Mouse (Mus musculus) hindbrain, embryonic 11.5 days (tissue): ENCODE measurements around the gene Gfra1. TPM values are rescaled to one million over a fixed set of nuclear protein-coding genes. Genes with fewer than 3 reads are reported as not detected.

Experiments used
- ATAC-seq: fragments of 200-750 bp; cut with Nextera tagmentation; 2 replicates; pipeline ENCODE4 v1.8.0; 2017; ENCODE audit warnings: mild to moderate bottlenecking, moderate TSS enrichment, moderate library complexity; ENCODE audit not compliant: low FRiP score
- DNase-seq: peaks from one replicate; pipeline ENCODE4 v3.0.0-alpha.2; 2015; ENCODE audit warnings: low spot score
- H3K27ac ChIP-seq: fragments of 300-500 bp; sonication (generic); 2 replicates; pipeline ENCODE4 v1.5.1; 2014; ENCODE audit warnings: mild to moderate bottlenecking, low read depth, low read length
- H3K27me3 ChIP-seq: fragments of 300-500 bp; sonication (generic); 2 replicates; pipeline ENCODE4 v1.6.1; 2014; ENCODE audit warnings: mild to moderate bottlenecking, low read length, moderate library complexity, mixed read lengths; ENCODE audit not compliant: control insufficient read depth, insufficient read depth
- H3K36me3 ChIP-seq: fragments of 300-500 bp; sonication (generic); 2 replicates; pipeline ENCODE4 v1.6.1; 2014; ENCODE audit warnings: mild to moderate bottlenecking, low read length, moderate library complexity, mixed read lengths; ENCODE audit not compliant: control insufficient read depth, insufficient read depth
- H3K4me1 ChIP-seq: fragments of 300-500 bp; sonication (generic); replicated peaks from 2 replicates; pipeline ENCODE4 v1.6.1; 2014; ENCODE audit warnings: low read length, mixed read lengths; ENCODE audit not compliant: control insufficient read depth, insufficient read depth
- H3K4me2 ChIP-seq: fragments of 300-500 bp; sonication (generic); replicated peaks from 2 replicates; pipeline ENCODE4 v1.6.1; 2014; ENCODE audit warnings: mild to moderate bottlenecking, low read depth, low read length
- H3K4me3 ChIP-seq: fragments of 300-500 bp; sonication (generic); 2 replicates; pipeline ENCODE4 v1.5.1; 2014; ENCODE audit warnings: low read depth, low read length
- H3K9ac ChIP-seq: fragments of 300-500 bp; sonication (generic); 2 replicates; pipeline ENCODE4 v1.6.1; 2014; ENCODE audit warnings: low read depth, low read length
- H3K9me3 ChIP-seq: fragments of 300-500 bp; sonication (generic); 2 replicates; pipeline ENCODE4 v1.6.1; 2016; ENCODE audit warnings: low read length; ENCODE audit not compliant: control insufficient read depth
- WGBS: fragments of 180-500 bp; shearing (Covaris S2); extraction: QIAGEN DNeasy Blood & Tissue Kit; methylation state at CpG from one replicate; pipeline ENCODE4 v1.1.7; 2014; 5-methylcytosine and 5-hydroxymethylcytosine counted together
- polyA plus RNA-seq: library from polyadenylated mRNA; unstranded; fragments of >200 nt; fragmentation: Nextera tagmentation; extraction: Ambion mirVana; gene quantifications from 2 replicates; pipeline ENCODE4 v1.2.1, GENCODE M21; 2014

Gfra1 gene
- polyA plus RNA-seq, 1 experiment from 2014 or later: 30.6 TPM

DNA sequence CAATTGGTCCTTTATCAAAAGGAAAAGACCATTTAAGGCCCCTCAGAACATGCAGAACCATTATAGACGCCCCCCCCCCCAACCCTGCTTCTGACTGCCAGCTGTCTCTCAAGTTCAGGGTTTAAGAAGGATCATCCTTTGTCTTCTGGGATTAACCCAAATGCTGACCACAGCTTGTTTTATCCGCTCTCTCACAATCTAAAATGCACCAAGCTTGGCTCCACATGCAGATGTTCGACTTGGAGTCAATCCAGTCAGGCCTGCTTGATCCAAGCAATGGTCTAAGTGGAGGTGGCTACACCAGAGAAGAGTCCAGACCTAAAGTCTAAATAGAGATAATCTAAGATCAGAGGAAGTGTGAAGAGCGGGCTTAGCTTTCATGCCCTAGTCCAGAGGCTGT, 114.4 kb downstream of the Gfra1 start:
- no peaks in the 10 kb centered on the region for H3K36me3 ChIP-seq
- H3K4me3 ChIP-seq: no peak overlapping the region
- H3K27me3 ChIP-seq: no peaks in the 10 kb centered on the region
- DNase-seq (no peak), ATAC-seq (no peak)
- no peaks in the 10 kb centered on the region for H3K4me1 ChIP-seq
- WGBS: 81% methylated on average over 4 of the region's 4 CpGs
- H3K27ac ChIP-seq: no peak overlapping the region
- no peak overlapping the region for H3K4me2 ChIP-seq
- H3K9me3 ChIP-seq: no peaks in the 10 kb centered on the region
- no peak overlapping the region for H3K9ac ChIP-seq

DNA sequence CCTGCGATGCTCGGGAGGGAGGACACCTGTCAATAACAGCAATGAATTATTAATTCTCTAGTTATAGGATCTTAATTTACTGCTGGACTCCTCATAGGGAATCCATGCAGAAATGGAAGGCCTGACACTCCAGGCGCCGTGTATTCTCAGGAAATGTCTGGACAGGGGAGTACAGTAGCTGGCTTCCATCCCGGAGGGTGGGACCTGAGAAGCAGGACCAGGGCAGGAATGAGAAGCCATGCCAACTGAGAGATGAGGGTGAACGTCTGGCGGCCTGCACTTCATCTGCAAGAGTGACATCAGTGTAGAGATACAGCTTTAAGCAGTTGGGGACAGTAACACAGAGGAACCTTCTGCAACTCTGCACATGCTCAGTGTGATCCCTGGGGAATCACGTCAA, 115.5 kb downstream of the Gfra1 start:
- H3K9me3 ChIP-seq: no peaks in the 10 kb centered on the region
- DNase-seq (no peak), ATAC-seq (no peak)
- H3K27me3 ChIP-seq: no peaks in the 10 kb centered on the region
- H3K27ac ChIP-seq: no peak overlapping the region
- no peak overlapping the region for H3K4me3 ChIP-seq
- WGBS: 84% methylated on average over 8 of the region's 8 CpGs
- H3K9ac ChIP-seq: no peak overlapping the region
- no peaks in the 10 kb centered on the region for H3K4me1 ChIP-seq
- H3K36me3 ChIP-seq: no peaks in the 10 kb centered on the region
- H3K4me2 ChIP-seq: no peak overlapping the region

DNA sequence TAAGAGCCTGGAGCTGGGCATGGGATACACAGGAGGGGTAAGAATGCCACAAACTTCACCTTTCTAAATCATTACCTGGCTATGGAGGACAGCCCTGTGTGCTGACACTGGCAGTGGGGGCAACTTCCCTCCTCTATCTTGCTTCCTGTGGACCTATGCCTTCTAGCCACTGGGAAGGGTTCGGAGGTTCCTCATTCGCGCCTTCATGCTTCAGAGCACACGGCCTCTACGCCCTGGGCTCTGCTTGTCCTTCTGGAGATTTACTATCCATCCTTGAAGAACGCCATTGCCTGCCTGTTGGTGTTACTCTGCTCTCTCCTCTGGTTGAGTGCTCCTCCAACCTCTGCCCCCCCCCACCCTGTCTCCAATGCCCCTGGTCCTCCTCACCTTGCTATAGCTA, 118.9 kb downstream of the Gfra1 start:
- Histone ChIP-seq H3K4me3 (no peak overlapping the region), H3K4me2 (no peak overlapping the region), H3K9ac (no peak overlapping the region), H3K4me1 (no peaks in the 10 kb centered on the region), H3K27me3 (no peaks in the 10 kb centered on the region), H3K27ac (no peak overlapping the region), H3K9me3 (no peaks in the 10 kb centered on the region), H3K36me3 (no peaks in the 10 kb centered on the region)
- 88% methylated on average over 6 of the region's 6 CpGs for WGBS
- DNase-seq (no peak), ATAC-seq (no peak)

DNA sequence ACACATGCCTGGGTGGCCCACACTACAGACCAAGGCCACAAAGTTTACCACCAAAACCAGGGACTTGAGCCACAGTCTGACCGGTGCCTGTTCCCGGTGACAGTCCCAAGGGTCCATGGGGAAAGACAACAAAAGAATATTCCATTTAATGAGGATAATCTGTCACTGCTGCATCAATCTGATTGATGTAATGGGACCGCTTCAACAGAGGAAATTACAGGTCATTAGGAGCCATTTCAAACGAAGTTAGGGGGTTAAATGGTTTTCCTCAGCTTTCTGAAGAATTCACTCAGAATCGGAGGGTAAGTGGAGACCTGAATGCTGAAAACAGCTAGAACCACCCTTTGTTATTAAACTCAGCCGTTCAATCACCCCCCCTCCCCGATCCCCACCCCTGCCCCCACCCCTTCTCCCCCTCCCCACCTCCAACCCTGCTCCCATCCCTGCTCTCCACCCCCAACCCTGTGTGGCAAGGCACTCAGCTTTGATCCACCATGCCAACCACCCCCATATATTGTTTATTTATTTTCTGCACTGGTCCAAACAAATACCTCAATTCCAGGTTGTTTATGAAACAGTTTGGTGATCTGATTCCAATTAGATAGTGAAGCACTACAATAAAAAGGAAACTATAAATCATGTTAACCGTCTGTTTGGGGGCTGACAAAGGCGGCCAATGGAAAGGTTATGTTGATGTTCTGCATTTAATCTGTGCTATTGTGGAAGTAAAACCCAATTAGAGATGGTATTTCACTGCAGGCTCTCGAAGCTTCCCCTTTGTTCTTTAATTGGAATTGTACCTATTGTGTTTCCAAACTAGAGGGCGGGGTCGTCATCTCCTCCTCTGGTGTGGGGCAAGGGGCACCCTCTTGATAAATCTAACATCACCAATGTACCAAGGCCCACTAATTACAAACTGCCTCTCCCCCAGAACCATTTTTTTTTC, 119.9 kb downstream of the Gfra1 start:
- H3K36me3 ChIP-seq: no peaks in the 10 kb centered on the region
- no peak overlapping the region for H3K4me2 ChIP-seq
- H3K4me3 ChIP-seq: no peak overlapping the region
- H3K27ac ChIP-seq: peak overlapping the region; percentile 37; the same call in 1 of the 2 replicates
- DNase-seq (peak; percentile 36), ATAC-seq (no peak)
- H3K4me1 ChIP-seq: no peaks in the 10 kb centered on the region
- H3K9ac ChIP-seq: no peak overlapping the region
- no peaks in the 10 kb centered on the region for H3K9me3 ChIP-seq
- 44% methylated on average over 12 of the region's 12 CpGs for WGBS
- no peaks in the 10 kb centered on the region for H3K27me3 ChIP-seq

DNA sequence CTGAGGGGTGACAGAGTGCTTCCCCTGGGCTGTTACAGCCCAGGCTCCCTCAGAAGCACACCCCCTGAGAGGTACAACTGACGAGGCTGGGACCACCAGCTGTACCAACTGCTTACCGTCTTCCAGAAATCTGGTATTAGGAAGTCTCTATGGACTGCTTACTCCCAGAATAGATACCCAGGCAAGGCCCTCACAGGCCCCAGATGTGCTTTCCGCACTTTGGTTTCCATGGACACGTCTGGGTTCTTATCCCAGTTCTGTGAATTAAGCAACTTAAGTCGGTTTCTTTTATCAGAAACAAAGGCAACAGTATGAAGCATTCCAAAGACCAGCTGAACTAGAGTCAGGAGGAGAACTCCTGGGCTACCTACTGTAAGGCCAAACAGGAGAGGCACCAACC, 126.4 kb downstream of the Gfra1 start:
- DNase-seq (no peak), ATAC-seq (no peak)
- WGBS: 58% methylated on average over 5 of the region's 5 CpGs
- H3K27me3 ChIP-seq: no peaks in the 10 kb centered on the region
- H3K9me3 ChIP-seq: no peaks in the 10 kb centered on the region
- H3K9ac ChIP-seq: no peak overlapping the region
- no peaks in the 10 kb centered on the region for H3K4me1 ChIP-seq
- no peak overlapping the region for H3K4me2 ChIP-seq
- no peak overlapping the region for H3K4me3 ChIP-seq
- no peak overlapping the region for H3K27ac ChIP-seq
- H3K36me3 ChIP-seq: no peaks in the 10 kb centered on the region

DNA sequence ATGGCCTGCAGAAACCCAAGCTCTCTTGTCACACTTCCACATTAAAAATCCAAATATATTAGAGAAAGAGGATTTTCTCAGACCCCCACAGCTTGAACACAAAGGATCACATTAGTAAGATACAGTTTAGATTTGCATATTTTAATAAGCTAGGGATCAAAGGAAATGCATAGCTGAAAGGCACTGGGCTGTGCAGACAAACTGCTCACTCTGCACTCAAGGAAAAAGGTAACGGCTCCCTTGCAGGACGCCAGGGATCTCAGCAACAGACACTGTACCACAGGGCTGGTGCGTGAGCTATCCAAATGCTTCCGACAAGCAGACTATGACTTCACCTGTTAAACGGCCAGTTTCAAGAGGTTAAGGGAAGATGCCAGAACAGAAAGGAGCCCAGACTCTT, 127.7 kb downstream of the Gfra1 start:
- H3K27ac ChIP-seq: no peak overlapping the region
- DNase-seq: no peak

DNA sequence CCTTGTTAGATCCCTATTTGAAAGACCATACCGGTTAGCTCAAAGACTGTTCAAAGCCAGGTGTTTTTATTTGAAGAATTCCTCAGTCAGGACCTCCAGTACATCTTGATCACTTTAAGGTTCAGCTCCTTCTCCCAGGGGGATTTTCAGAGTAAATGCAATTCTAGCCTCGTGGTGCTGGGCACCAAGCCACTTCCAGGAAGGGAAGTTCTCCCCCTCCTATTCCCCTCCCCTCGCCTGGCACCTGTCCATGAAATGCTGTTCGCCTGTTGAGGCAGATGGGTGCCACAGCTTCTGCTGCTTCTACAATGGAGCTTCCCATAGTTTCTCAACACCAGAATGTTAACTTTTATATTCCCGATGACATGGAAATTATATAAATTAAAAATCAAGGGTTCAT, 139.2 kb downstream of the Gfra1 start:
- ATAC-seq (no peak), DNase-seq (no peak)
- WGBS: 84% methylated on average over 5 of the region's 5 CpGs
- H3K4me3 ChIP-seq: no peak overlapping the region
- no peaks in the 10 kb centered on the region for H3K4me1 ChIP-seq
- no peak overlapping the region for H3K9ac ChIP-seq
- H3K36me3 ChIP-seq: no peaks in the 10 kb centered on the region
- H3K9me3 ChIP-seq: no peaks in the 10 kb centered on the region
- H3K27me3 ChIP-seq: no peaks in the 10 kb centered on the region
- H3K4me2 ChIP-seq: no peak overlapping the region
- no peak overlapping the region for H3K27ac ChIP-seq

More for the DNA sequence above, 127.7 kb downstream of the Gfra1 start:
- Histone ChIP-seq H3K9ac (no peak overlapping the region), H3K36me3 (no peaks in the 10 kb centered on the region), H3K4me1 (no peaks in the 10 kb centered on the region), H3K4me3 (no peak overlapping the region), H3K27me3 (no peaks in the 10 kb centered on the region), H3K9me3 (no peaks in the 10 kb centered on the region), H3K4me2 (no peak overlapping the region)
- no peak for ATAC-seq
- 80% methylated on average over 5 of the region's 5 CpGs for whole genome bisulfite sequencing

DNA sequence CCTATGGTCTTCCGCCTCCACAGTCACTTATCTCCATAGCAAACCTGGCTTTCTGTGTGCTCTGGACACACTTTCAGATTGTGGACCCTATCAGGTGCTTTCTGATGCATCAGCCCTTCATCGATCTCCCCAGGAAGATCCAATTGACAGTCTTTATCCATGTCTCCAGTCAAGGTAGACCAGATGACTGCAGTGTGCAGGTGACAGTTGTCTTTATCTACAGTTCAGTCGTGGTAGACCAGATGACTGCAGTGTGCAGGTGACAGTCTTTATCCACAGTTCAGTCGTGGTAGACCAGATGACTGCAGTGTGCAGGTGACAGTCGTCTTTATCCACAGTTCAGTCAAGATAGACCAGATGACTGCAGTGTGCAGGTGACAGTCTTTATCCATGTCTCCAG, 140.0 kb downstream of the Gfra1 start:
- Histone ChIP-seq H3K9me3 (no peaks in the 10 kb centered on the region), H3K36me3 (no peaks in the 10 kb centered on the region), H3K4me1 (no peaks in the 10 kb centered on the region), H3K4me2 (no peak overlapping the region), H3K27ac (no peak overlapping the region), H3K9ac (no peak overlapping the region), H3K27me3 (no peaks in the 10 kb centered on the region), H3K4me3 (no peak overlapping the region)
- WGBS: 93% methylated on average over 5 of the region's 5 CpGs
- DNase-seq (no peak), ATAC-seq (no peak)

DNA sequence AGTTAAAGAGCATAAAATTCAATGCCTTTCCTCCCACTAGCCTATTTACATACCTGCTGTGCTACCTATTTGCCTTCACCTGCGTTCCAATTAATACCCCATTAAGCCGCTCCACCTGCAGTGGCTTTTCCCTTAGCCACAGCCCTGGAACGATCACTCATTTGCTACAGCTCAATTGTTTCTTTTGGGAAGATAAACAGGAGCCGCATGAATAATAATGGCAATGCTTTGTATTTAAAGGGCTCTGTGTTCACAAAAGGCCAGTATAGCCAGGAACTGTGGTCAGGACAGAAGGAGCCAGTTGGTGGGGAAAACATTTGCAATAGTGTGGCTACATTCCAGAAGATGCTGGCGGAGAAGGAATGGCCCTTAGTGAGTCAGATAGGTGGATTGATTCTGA, 141.1 kb downstream of the Gfra1 start:
- Histone ChIP-seq H3K4me1 (no peaks in the 10 kb centered on the region; the same call in 1 of the 2 replicates), H3K9me3 (no peaks in the 10 kb centered on the region), H3K36me3 (no peaks in the 10 kb centered on the region), H3K4me2 (no peak overlapping the region), H3K27me3 (no peaks in the 10 kb centered on the region), H3K27ac (no peak overlapping the region), H3K9ac (no peak overlapping the region), H3K4me3 (no peak overlapping the region)
- no peak for ATAC-seq
- no peak for DNase-seq
- 81% methylated on average over 5 of the region's 5 CpGs for WGBS
